Mouse (Mus musculus) CH12F3 (cell line): ENCODE results near the gene Ksr1.

Experiments
- in situ Hi-C: fragments of 300-500 bp; cut with MboI; formaldehyde crosslinking; loops from 2 replicates; pipeline ENCODE4 v1.14.3; 2020; ENCODE audit warnings: low sequenced_read_pairs

The Ksr1 gene

DNA sequence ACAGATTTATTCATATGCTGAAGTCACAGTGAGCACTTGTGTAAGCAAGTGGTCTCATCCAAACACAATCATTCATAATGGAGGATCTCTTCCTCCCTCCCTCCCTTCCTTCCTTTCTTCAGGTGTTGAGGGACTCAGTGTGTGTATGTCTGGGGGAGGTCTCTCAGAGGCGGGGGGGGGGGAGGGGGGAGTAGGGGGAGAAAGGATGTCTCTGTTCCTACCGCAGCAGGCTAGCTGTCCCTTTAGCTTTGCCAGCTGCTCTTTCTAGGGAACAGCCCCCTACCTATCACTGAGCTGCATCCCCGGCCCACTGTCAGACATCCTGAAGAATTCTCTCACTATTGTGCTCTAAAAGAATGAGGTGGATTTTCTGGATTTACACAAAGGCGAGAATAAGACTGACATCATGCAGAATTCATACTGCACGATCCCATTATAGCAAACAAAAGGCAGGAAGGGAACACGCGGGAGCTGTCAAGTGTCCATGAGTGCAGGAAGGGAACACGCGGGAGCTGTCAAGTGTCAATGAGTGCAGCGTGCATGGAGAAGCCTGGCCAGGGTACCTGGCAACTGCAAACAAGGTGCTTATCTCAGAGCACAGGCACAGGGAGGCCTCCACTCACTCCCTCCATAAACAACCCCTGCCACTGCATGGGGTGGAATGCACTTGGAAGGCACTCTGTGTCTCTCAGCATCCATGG, 76.6 kb downstream of the Ksr1 start:
- in situ Hi-C loops, result no loop called here

DNA sequence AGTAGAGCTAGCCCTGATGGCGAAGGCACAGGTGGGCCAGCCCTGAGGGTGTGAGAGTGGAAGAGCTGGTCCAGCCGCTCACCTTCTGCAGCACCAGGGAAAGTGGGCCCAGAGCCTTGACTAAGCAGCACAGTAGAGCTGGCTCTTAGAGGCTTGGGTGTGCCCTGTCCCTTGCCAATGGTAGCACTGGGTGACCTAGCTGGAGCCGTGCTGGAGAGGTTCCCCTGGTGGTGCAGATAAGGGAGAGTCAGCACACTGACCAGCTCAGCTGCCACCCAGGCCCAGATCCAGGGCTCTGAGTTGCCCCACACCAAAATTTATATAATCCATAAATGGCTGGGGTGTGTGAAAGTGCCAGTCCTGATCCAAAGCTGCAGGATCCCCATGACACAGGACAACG, 79.0 kb downstream of the Ksr1 start:
- in situ Hi-C loops, result no loop called here

DNA sequence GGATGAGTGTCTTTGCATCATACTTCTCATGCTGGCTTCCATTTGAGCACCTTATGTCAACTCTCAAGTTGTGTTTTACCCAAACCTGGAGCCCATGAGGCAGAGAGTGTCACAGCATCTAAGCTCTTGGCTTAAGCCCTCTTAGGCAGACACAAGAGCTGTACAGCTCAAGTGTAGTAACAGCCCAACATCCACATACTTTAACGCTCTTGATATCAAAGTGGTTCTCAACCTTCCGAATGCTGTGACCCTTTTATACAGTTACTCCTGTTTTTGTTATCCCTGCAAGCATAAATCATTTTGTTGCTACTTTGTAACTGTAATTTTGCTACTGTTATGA, 80.0 kb downstream of the Ksr1 start:
- in situ Hi-C loops, result no loop called here

DNA sequence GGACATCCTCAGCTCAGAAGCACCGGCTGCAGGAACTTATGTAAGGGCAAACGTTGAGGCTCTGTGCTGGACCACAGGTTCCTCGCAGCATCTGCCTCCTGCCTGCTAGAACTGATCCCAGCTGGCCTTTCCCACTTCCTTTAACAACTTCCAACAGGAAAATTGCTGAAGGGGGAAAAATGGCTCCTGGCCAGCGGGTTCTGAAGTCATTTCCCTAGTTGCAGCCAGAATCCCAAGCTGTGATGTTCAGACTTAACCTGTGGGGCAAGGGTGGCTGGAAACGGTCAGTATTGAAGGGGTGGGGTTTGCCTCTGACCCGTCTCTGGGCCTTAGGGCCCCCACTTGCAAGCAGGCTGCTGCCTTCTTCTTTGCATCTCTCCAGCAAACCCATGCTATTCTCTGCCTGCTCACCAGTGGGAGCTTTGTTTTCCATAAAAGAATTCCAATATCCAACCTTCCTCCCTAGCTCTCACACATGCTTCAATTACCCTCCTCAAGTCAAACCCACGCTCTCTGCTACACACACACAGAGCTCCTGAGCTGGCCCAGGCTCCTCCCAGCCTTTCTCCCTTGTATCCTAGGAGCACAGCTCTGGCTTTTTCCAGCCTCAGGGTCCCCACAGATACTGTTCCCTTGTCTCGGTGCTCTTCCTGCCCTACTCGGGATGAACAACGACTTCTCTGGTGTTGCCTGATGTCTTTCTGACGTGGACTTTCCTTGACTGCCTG, 80.6 kb downstream of the Ksr1 start:
- in situ Hi-C loops, result no loop called here

DNA sequence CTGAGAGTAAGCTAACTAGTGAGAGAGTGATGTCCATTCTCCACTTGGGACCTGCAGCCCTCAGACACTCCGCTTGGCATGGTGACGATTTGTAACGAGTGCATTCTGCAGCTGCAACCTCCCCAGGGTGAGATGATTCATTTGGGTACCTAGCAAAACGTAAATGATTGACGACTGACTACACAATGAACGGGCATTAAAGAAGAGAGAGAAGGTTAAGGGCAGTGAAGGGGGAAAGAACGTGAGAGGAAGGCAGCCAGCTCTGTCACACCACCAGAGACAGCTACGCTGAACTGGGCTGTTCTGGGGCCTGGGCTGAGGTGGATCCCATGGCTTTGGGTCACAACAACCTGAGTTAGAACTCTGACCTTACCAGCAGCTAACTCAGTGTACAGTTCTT, 81.9 kb downstream of the Ksr1 start:
- in situ Hi-C loops, result no loop called here

DNA sequence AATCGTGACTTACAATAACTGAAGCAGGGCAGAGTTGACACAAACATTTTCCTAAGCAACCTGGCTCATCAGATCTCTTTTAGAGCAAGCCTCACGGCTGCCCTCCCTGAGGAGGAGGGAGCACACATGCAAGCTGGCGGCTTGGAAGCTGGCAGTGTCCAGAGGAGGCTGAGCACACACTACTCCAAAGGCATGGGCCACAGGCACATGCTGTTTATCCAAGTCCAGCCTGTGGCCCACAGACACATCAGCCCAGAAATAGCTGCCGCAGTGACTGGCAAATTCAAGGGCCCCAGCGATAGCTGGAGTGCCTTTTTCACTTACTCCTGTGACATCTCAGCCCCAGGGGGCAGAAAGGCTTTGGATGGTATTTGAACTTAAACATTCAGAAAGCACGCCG, 82.6 kb downstream of the Ksr1 start:
- in situ Hi-C loops, result no loop called here

DNA sequence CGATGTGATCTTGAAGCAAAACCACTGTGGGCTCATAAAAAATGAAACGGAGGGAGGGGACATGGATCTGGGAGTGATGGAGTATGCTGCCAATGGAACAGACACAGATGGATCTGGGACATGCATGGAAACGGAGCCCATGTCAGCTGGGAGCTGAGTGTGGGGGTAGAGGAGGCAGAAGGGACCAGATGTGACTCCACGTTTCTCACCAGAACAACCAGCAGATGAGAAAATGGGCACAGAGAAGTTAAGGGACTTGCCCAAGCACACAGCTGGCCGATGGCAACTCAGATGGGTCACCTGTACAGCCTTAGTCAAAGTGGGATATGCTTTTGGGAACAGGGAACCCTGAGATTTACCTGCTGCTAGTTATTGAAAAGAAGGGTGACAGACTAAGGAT, 83.3 kb downstream of the Ksr1 start:
- in situ Hi-C loops, result no loop called here

DNA sequence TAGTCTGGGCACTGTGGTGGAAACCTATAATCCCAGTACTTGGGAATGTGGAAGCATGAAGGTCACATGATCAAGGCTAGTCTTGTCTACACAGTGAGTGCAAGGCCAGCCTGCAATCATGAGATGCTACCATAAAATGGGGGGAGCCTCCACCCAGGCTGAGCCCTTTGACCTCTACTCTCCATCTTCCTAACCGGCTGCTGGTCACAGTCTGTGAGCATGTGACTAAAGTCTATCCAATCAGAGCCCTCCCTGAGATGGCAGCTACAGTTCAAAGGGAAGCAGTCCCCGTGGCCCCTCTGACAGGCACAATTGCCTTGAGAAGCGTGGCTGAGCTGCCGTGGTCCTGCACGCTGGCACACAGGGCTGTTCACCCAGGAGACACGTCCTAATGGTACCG, 84.4 kb downstream of the Ksr1 start:
- in situ Hi-C loops, result no loop called here

DNA sequence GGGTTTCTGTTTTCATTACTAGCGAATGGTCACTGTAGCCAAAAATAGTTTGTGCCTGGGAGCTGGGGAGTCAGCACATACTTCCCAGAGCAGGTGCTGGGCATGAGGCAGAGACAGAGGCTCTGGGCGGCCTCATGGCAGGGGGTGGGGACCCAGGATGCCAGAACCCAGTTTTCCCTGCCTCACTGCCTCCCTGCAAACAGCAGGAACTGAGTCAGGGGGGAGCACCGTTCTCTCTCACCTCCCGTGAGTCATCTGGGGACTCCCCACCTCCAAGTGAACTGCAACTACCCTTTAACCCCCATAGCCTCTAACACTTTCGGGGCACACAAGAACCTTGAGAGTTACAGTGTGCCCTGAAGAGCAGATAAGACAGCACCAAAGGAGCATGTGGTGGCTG, 86.4 kb downstream of the Ksr1 start:
- in situ Hi-C loops, result no loop called here

DNA sequence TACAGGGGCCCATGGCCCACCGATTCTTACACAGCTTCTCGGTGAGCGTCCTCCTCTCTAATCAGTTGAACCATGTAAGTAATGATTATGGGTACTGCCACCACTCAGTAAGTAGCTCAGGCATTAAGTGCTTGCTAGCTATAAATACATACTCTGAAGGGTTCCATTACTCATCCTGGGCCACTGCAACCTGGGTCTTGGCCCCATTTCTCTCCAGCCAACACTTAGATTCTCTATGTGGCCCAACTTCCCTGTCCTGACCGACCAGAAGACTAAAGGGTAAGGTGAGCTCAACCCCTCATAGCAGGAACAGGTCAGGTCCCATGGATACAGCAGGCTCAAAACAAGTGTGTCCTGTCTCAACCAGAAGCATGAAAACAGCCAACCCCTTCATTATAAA, 87.1 kb downstream of the Ksr1 start:
- in situ Hi-C loops, result no loop called here

DNA sequence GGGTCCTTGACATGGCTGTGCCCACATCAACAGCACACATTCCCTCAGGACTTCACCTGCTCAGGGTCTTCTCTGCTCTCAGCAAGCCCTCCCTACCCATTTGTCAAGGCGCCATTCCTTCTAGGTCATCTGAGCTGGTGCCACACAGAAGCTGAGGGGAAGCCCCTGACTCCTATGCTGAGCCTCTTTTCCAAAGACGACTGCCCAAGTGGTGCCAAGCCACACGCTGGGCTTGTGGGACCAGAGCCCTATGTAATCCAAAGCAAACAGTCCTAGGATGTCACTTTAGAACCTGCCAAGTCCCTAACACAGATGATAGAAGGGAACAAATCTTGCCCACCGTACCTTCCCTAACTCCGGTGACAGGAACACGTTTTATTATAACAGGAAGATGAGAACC, 87.6 kb downstream of the Ksr1 start:
- in situ Hi-C loops, result no loop called here

DNA sequence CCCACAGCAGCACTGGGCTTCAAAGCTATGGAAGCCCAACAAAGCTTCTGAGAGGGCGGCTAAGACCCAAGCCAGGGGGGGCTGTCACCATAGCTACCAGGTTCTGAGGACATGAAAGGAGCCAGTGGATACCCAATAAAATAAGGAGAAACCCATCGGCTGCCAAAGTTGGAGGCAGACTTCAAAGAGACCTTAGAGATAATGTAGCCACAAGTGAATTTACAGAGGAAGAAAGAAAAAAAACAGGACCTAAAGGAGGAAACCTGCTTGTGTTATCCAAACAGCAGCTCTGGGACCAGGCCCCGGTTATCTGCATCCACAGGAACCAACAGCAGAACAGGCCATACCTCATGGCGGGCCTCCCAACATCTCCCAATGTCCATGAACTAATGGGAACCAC, 88.4 kb downstream of the Ksr1 start:
- in situ Hi-C loops, result no loop called here

DNA sequence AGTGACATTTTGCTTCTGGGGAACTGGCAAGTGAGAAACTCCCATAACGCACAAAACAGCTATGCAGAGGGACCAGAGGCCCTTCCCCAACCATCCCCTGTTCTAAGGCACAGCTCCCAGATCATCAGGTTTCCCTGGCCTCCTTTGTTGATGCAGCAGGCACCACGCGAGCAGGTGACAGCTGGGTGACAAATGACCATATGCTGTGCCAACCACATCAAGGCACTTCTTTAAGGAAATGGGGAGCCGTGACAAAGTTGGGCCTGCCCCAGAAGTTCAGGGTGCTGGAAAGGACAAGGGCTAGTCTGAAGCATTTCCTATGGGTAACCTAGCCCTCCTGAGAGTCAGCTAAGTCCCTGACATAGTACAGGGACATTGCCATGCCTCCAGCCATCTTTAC, 89.3 kb downstream of the Ksr1 start:
- in situ Hi-C loops, result no loop called here

DNA sequence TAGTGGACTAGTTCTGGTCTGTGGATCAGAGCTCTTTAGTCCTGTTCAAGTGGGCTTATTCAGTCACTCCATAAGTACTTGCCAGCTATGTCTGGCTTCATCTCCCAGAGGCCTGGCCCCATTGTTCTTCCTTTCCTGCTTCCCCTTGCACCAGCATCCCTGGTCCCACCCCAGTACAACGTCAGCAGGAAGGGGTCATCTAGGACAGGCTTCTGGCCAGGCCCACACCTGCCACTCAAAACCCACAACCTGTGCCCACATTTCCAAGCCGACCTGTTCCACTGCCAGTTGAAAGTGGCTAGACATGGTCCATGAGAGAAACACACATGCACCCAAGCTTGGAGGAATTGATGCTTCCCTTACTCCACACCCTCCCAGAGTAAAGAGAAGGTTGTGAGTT, 90.2 kb downstream of the Ksr1 start:
- in situ Hi-C loops, result no loop called here

DNA sequence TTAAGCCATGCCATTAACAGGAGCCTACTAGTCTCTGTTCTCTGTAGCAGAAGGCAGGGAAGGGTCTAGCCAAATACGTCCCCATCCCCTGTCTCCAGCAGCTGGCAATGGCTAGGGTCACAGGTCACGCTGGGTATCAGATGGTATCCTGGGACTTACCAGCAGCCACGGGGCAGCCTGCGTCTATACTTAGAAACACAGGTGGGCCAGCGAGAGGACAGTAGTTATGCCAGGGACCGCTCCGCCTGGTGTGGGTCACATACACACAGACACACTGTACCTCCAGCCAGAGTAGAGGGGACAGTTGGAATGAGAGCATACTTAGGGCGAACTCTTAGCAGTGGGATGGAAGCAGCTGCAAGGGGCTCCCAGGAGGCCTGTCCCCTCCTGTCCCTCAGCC, 91.0 kb downstream of the Ksr1 start:
- in situ Hi-C loops, result no loop called here

DNA sequence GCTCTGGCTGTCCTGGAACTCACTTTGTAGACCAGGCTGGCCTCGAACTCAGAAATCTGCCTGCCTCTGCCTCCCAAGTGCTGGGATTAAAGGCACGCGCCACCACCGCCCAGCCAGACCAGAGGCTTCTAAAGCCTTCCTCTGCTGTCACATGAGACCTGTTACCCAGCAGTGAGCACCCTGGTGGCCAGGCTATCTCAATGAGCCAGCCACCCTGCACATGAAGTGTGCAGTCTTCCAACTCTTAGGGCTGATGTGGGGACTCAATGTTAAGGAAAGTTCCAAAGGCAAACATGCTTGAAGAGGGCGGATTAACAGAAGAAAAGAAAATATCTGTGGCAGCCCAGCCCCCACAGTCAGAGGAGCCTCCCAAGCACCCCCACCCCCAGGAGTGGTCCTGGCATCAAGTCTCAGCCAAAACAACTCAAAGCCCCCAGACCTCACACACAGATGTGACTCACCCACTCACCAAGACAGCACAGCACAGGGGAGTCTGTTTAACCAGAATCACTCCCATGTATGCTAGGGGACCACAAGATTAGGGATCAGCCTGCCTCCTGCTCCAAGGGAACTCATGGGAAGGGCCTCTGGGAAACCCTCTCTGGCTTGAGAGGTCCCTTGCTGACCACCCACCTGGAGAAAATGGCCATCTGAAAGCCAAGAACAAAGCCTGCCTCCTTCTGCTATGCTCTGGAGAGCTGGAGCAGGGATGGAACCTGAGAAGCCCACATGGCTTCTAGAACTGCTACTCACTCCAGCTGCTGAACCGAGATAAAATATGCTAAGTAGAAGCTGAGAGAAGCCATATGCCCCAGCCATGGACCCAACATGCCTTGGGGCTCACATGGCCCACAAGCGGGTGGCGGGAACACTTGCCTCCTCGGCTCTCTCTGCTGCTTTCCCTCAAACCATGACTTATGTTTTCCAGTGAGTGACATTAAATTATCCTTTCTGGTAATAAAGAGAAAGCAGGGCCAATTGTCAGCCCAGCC, 91.8 kb downstream of the Ksr1 start:
- in situ Hi-C loops, result no loop called here

DNA sequence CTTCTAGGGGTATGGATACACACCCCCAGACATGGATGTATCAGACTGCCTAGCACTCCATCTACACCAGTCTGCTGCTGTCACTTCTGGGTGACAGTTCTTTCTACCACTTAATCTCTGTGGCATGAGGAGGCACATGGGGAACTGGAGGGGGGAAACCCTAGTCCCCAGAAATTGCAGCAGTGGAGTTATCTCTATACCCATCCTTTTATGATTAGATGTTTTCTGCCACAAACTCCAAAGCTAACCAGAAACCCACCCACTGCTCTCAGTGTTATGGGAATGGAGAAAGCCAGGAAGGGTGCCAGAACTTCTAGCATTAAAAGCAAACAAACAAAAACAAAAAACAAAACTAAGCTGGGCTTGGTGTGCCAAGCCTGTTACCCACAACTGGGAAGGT, 92.8 kb downstream of the Ksr1 start:
- in situ Hi-C loops, result no loop called here

DNA sequence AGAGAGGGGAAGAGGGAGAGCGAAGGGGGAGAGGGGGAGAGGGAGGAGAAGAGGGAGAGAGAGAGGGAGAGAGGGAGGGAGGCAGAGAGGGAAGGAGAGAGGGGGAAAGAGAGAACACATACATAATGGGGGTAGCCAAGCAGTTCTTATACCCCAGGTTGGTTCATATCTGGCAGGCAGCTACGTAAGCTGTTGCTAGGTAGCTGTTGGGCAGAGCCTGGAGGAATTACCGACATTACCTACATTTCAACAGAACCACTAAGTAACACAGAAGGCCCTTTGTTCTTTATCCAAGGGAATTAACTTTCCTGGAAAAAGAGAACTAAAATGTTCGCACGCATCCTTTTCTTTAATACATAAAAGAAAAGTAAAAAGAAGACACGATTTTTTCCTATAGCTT, 93.4 kb downstream of the Ksr1 start:
- in situ Hi-C loops, result no loop called here

DNA sequence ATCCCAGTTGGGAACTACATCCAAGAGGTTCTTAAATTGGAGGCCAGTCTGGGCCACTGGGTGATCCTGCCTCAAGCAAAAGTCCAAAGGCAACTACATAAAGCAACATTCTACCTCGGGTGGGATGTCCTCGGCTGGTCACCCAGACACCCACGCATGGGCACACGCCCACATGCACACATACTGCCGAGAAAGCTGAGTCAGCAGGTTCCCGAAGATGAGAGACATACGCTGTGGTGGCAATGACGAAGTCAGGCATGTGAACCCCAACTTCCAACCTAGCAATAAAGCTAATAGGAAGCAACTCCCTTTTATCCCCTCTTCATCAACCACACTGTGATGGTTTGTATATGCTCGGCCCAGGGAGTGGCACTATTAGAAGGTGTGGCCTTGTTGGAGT, 94.7 kb downstream of the Ksr1 start:
- in situ Hi-C loops, result no loop called here

DNA sequence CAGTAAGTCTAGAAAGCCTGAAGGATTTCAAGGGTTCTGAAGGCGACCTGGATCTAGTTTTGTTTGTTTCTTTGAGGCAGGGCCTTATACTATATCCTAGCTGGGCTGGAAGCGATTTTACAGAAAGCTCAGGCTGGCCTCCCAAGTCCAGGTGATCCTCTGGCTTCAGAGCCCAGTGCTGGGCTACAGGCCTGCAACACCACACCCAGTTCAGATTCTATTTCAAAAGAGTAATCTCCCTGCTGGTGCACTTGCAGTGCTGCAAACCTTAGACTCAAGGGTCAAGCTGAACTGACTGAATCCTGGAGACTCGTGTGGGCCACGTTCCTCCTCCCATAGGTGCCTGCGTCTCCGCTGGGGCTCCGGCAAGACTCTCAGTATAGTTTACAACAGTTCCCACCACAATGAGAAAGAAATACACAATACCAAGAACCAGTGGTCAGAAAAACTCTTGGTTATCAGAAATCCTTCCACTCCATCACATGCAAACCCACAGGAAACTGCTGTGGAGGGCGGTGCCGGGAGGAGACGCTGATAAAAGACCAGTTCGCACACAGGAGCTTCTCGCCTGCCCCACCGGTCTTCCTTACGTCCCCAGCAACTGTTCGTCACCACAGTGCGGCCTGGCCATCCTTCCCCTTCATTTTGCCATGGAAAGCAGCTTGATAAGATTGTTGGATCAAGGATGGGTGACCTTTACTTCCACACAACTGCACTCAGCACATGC, 95.3 kb downstream of the Ksr1 start:
- in situ Hi-C loops, result no loop called here

DNA sequence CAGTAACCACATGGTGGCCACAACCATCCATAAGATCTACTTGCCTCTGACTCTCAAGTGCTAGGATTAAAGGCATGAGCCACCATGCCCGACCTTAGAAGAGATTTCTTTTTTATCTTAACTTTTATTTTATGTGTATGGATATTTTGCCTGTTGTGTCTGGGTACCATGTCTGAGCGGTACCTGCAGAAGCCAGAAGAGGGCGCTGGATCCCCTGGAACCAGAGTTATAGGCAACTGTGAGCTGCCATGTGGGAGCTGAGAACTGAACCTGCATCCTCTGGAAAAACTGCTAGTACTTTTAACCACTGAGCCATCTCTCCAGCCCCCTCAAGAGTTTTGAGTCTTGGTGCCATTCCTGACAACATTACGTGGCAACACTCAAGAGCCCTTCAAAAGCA, 97.3 kb downstream of the Ksr1 start:
- in situ Hi-C loops, result no loop called here
